Mouse (Mus musculus): ENCODE results near the gene Scn4a. TPM values are rescaled to one million over a fixed set of nuclear protein-coding genes. Genes with fewer than 3 reads are reported as not detected.
"Not testable (repeated sequence)": the region's sequence is repeated elsewhere in the genome, so short reads cannot be mapped to it uniquely, and the experiment has no call there.

Gene Scn4a
- polyA plus RNA-seq, 1 experiment, result 0.02 TPM

DNA sequence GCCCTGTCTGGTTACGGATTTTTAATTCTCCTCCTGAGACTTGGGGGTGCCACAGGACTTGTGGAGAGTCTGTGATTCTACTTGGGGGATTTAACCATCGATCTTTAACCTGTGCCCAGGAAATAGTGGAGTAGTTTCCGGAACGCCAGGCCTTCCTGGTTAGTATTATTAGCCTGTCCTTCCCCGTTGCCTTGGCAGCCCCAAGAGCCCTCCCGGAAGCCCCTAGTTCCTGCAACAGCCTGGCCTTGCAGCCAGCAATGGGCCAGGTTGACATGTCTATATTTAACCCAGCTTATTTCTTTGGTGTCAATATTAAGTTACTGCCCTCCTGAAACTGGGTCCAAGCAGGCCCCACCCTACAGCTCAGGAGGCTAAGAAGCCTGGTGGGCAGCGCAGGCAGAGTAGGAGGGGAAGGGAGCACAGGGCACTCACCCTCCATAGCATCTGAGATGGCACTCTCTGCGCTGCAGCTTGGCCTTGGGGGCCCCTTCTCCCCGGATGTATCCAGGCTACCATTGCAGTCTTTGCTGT lies 12.0 kb downstream of the Scn4a start:
- TF ChIP-seq CTCF (IDR thresholded peaks at IDR 0.05; ENCODE audit: extremely low read depth, insufficient read depth, low read length) (no peak), POLR2A (IDR thresholded peaks at IDR 0.05; ENCODE audit: extremely low read depth, insufficient read depth, low read length) (no peak)
- no peak overlapping the region for H3K27ac ChIP-seq (ENCODE audit: insufficient read depth, low read length)
- no peaks in the 10 kb centered on the region for H3K4me1 ChIP-seq (ENCODE audit: control insufficient read depth, insufficient read depth, low read length)
- no peak overlapping the region for H3K4me3 ChIP-seq (ENCODE audit: insufficient read depth, low read length)

DNA sequence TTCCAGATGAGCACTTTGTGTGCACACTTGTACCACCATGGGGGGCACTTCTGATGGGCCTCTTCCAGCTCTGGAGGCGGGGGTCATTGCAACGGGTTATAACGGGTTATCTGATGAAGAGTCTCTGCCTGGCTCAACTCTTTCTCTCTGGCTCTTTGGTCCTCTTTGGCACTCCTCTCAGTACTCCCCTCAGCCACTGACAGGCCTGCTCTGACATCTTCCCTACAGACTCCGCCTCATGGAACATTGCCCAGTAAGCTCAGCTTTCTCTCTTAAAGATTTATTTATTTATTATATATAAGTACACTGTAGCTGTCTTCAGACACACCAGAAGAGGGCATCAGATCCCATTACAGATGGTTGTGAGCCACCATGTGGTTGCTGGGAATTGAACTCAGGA lies 13.8 kb downstream of the Scn4a start:
- not testable (repeated sequence) for H3K4me1 ChIP-seq (ENCODE audit: control insufficient read depth, insufficient read depth, low read length); H3K4me3 ChIP-seq (ENCODE audit: insufficient read depth, low read length); H3K27ac ChIP-seq (ENCODE audit: insufficient read depth, low read length)

DNA sequence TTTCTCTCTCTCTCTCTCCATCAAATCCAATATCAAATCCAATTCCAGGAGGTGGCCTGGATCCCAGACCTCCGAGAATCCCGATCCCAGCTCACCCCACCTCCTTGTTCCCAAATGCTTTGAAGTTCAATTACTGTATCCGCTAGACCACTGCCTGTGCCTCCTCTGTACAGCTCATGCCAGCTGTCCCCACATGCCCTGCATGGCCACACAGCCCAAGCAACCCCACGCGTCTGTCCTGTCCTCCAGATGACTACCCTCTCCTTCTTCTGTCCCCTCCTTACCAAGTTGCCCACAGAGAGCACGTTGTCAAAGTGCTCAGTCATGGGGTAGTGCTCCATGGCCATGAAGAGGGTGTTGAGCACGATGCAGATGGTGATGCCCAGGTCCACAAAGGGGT lies 14.2 kb downstream of the Scn4a start:
- no peak overlapping the region for H3K27ac ChIP-seq (ENCODE audit: insufficient read depth, low read length)
- H3K4me3 ChIP-seq (ENCODE audit: insufficient read depth, low read length), result no peak overlapping the region
- no peak for TF ChIP-seq POLR2A (IDR thresholded peaks at IDR 0.05; ENCODE audit: extremely low read depth, insufficient read depth, low read length)
- no peak for TF ChIP-seq CTCF (IDR thresholded peaks at IDR 0.05; ENCODE audit: extremely low read depth, insufficient read depth, low read length)
- no peaks in the 10 kb centered on the region for H3K4me1 ChIP-seq (ENCODE audit: control insufficient read depth, insufficient read depth, low read length)

DNA sequence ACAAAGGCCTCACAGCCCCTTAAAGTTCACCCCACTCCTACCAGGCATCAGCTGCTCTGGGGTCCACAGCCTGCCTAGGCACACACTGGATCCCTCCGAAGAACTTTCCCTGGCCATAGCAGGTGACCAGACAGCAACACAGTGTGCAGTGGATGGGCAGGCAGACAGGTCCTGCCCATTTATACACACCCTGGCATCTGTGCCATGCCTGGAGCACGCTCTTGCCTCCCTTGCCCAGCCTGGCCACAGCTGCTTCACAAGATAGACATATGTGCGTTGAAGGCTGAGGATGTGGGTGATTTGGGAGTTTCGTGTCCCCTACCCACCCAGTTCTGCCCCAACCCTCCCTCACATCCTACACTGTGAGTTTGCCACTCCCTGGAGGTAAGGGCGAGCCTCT lies 15.1 kb downstream of the Scn4a start:
- TF ChIP-seq CTCF (IDR thresholded peaks at IDR 0.05; ENCODE audit: extremely low read depth, insufficient read depth, low read length), result no peak
- no peak overlapping the region for H3K4me3 ChIP-seq (ENCODE audit: insufficient read depth, low read length)
- H3K27ac ChIP-seq (ENCODE audit: insufficient read depth, low read length), result no peak overlapping the region
- H3K4me1 ChIP-seq (ENCODE audit: control insufficient read depth, insufficient read depth, low read length), result no peaks in the 10 kb centered on the region

DNA sequence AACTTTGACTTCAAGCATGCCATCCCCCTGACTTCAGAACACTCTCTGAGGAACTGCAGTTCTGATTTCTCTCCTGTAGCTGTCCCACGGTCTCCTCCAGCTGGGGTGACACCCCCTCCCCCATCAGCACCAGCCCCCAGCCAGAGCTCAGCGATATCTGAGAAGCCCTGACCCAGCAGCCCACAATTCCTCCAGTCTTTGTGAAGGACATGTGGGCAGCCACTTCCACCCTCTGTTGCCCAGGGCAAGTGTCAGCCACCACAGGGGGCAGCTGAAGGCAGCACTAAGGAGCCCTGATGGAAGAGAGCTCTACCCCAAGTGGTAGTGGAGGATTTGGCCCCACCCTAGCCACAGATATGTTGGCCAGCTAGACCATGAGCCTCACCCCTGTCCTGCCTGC lies 19.0 kb downstream of the Scn4a start:
- H3K27ac ChIP-seq (ENCODE audit: insufficient read depth, low read length), result no peak overlapping the region
- TF ChIP-seq POLR2A (IDR thresholded peaks at IDR 0.05; ENCODE audit: extremely low read depth, insufficient read depth, low read length), result no peak
- no peak for TF ChIP-seq CTCF (IDR thresholded peaks at IDR 0.05; ENCODE audit: extremely low read depth, insufficient read depth, low read length)
- H3K4me3 ChIP-seq (ENCODE audit: insufficient read depth, low read length), result no peak overlapping the region
- H3K4me1 ChIP-seq (ENCODE audit: control insufficient read depth, insufficient read depth, low read length), result no peaks in the 10 kb centered on the region

DNA sequence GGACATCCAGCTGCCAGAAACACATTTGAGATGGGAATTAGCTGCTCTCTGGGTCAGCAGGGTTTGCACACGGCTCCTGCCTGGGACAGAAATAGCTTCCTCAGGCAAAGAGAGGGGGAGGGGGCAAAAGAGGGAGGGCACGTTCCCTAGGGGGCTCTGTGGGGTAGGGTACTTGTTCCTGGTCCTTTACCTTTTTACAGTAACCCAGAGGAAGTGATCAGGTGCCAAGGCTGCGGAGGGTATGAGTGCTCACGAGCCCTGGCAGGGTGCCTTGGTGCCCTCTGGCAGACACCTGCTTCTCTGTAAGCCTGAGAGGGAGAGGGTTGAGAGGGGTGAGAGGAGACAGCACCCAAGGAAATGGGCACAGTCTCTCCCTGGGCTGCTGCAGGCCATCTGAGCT lies 20.6 kb downstream of the Scn4a start:
- TF ChIP-seq POLR2A (IDR thresholded peaks at IDR 0.05; ENCODE audit: extremely low read depth, insufficient read depth, low read length), result no peak
- TF ChIP-seq CTCF (IDR thresholded peaks at IDR 0.05; ENCODE audit: extremely low read depth, insufficient read depth, low read length), result no peak

DNA sequence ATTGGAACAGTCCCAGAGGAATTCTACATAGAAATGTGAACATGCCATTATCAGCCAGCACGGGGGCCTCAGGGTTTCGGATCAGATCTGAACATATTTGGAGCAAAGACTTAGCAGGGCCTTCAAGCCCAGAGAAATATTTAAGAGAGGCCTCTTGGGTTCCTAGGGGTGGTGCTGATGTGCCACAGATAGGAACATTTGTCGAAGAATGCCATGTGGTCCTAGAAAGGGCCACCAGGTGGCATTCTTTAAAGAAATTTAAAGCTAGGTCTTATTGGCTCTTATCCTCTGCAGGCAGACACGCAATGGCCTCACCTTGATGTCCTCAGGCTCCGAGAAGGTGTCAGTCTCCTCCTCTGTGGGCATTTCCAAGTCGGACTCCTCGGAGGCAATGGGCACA lies 23.4 kb downstream of the Scn4a start:
- Histone ChIP-seq H3K27ac (ENCODE audit: insufficient read depth, low read length) (no peak overlapping the region), H3K4me3 (ENCODE audit: insufficient read depth, low read length) (no peak overlapping the region), H3K4me1 (ENCODE audit: control insufficient read depth, insufficient read depth, low read length) (no peaks in the 10 kb centered on the region)
- TF ChIP-seq POLR2A (IDR thresholded peaks at IDR 0.05; ENCODE audit: extremely low read depth, insufficient read depth, low read length) (no peak), CTCF (IDR thresholded peaks at IDR 0.05; ENCODE audit: extremely low read depth, insufficient read depth, low read length) (peak; percentile 63)

More for the DNA sequence above, 20.6 kb downstream of the Scn4a start:
- no peak overlapping the region for H3K27ac ChIP-seq (ENCODE audit: insufficient read depth, low read length)
- no peak overlapping the region for H3K4me3 ChIP-seq (ENCODE audit: insufficient read depth, low read length)
- no peaks in the 10 kb centered on the region for H3K4me1 ChIP-seq (ENCODE audit: control insufficient read depth, insufficient read depth, low read length)

DNA sequence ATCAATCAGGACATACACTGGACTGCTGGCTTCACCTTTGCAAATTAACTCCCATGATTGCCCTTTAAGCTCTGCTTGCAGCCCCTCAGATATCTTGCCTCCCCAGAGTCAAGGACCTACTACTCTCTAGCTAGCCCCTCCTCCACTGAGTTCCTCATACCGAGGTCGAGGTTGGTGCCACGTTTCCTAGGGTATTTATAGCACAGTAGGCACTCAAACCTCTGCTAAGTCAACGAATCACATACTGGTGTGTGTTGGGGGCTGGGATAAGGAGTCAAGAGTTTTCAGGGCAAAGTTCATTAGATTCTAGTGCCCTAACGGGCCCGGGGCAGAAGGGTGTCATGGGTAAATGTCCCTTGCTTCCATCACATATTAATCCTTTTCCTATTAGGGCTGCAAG lies 24.0 kb downstream of the Scn4a start:
- Histone ChIP-seq H3K27ac (ENCODE audit: insufficient read depth, low read length) (no peak overlapping the region), H3K4me3 (ENCODE audit: insufficient read depth, low read length) (no peak overlapping the region), H3K4me1 (ENCODE audit: control insufficient read depth, insufficient read depth, low read length) (no peaks in the 10 kb centered on the region)
- TF ChIP-seq CTCF (IDR thresholded peaks at IDR 0.05; ENCODE audit: extremely low read depth, insufficient read depth, low read length), result no peak
- no peak for TF ChIP-seq POLR2A (IDR thresholded peaks at IDR 0.05; ENCODE audit: extremely low read depth, insufficient read depth, low read length)

DNA sequence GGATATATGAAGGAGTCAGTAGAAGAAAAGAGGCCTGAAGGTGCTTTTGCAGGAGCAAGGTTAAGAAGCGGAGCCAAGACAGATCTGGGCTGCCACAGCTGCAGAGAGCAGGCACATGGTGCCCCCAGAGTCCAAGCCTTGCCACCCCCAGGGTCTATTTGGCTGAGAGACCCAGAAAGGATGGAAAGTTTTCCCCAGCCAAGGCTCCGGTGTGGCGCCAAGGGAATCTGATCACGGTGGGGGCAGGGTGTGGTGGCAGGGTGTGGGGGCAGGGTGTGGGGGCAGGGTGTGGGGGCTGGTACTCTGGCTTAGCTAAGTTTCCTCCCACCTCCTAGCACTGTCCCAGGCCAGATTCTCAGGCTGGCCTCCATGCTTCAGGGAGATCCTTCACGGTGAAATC lies 24.6 kb downstream of the Scn4a start:
- no peak for TF ChIP-seq CTCF (IDR thresholded peaks at IDR 0.05; ENCODE audit: extremely low read depth, insufficient read depth, low read length)
- TF ChIP-seq POLR2A (IDR thresholded peaks at IDR 0.05; ENCODE audit: extremely low read depth, insufficient read depth, low read length), result no peak
- no peak overlapping the region for H3K4me3 ChIP-seq (ENCODE audit: insufficient read depth, low read length)
- H3K27ac ChIP-seq (ENCODE audit: insufficient read depth, low read length), result no peak overlapping the region
- H3K4me1 ChIP-seq (ENCODE audit: control insufficient read depth, insufficient read depth, low read length), result no peaks in the 10 kb centered on the region

DNA sequence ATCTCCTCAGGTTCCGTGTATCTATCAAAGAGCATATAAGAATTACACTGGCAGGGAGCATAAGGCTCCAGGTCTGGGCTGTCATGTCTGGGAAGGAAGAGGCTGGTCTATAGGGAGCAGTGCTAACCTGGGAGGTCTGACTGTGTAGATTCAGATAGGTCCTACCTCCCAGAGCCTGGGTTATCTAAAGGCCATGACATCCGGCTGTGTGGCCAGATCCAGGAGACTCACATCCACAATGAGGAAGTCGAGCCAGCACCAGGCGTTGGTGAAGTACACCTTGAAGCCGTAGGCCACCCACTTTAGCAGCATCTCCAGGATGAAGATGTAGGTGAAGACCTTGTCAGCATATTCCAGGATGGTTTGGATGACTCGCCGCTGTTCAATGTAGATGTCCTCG lies 26.6 kb downstream of the Scn4a start:
- Histone ChIP-seq H3K27ac (ENCODE audit: insufficient read depth, low read length) (no peak overlapping the region), H3K4me1 (ENCODE audit: control insufficient read depth, insufficient read depth, low read length) (no peaks in the 10 kb centered on the region), H3K4me3 (ENCODE audit: insufficient read depth, low read length) (no peak overlapping the region)
- TF ChIP-seq POLR2A (IDR thresholded peaks at IDR 0.05; ENCODE audit: extremely low read depth, insufficient read depth, low read length) (no peak), CTCF (IDR thresholded peaks at IDR 0.05; ENCODE audit: extremely low read depth, insufficient read depth, low read length) (no peak)

All from cortical plate, adult 2 months (tissue).